Mouse (Mus musculus) G1E (cell line): ENCODE results near the gene Commd1.

ENCODE experiments used
- CTCF ChIP-seq: IDR thresholded peaks from 2 replicates; pipeline ENCODE4 v1.5.1; 2012; ENCODE audit warnings: low read depth, low read length, inconsistent platforms, mixed read lengths
- GATA1 ChIP-seq: IDR thresholded peaks from 2 replicates; pipeline ENCODE4 v1.6.1; 2012; ENCODE audit warnings: borderline replicate concordance, low read length, inconsistent platforms, mixed read lengths

- TF ChIP-seq CTCF (no peak), GATA1 (no peak)
Measured at GRCm38 (mm10) chr11:22995461-22995860, 13.3 kb upstream of the Commd1 start.
